Mouse (Mus musculus) thymus, postnatal 10 days (tissue): ENCODE measurements around the gene Cnot10.

Experiments used
- DNase-seq, 2 experiments: peaks; one replicate each; pipeline ENCODE4 v3.0.0; 2021; ENCODE audit warnings: low spot score in 2 of 2

The Cnot10 gene

GRCm38 (mm10) chr9:114649371-114649770, 9.4 kb upstream of the Cnot10 start:
- DNase-seq, result no peak

- DNase-seq, result peak in 1 of 2 experiments; percentile 17
These were observed 8.5 kb upstream of the Cnot10 start for GRCm38 (mm10) chr9:114648472-114648871.

GRCm38 (mm10) chr9:114647506-114648432, 7.8 kb upstream of the Cnot10 start:
- DNase-seq, result no peak

GRCm38 (mm10) chr9:114646556-114647505, 6.8 kb upstream of the Cnot10 start:
- DNase-seq, result no peak

- DNase-seq, result no peak
These were observed 717 bp downstream of the Cnot10 start for GRCm38 (mm10) chr9:114639186-114639748.

GRCm38 (mm10) chr9:114636751-114637150, 3.2 kb downstream of the Cnot10 start:
- DNase-seq, result no peak

GRCm38 (mm10) chr9:114636150-114636549, 3.8 kb downstream of the Cnot10 start:
- DNase-seq, result no peak

GRCm38 (mm10) chr9:114632331-114632730, 7.7 kb downstream of the Cnot10 start:
- no peak for DNase-seq

- DNase-seq, result no peak
These were observed 13.3 kb downstream of the Cnot10 start for GRCm38 (mm10) chr9:114626726-114627125.

- DNase-seq, result no peak
These were observed 15.8 kb downstream of the Cnot10 start for GRCm38 (mm10) chr9:114624178-114624577.

- DNase-seq, result no peak
These were observed 18.8 kb downstream of the Cnot10 start for GRCm38 (mm10) chr9:114621149-114621548.

- peak; percentile 46 to 48 for DNase-seq
These were observed 25.6 kb downstream of the Cnot10 start for GRCm38 (mm10) chr9:114614176-114614953.

- DNase-seq, result peak; percentile 61 to 64
These were observed 27.0 kb downstream of the Cnot10 start for GRCm38 (mm10) chr9:114613026-114613425.

- DNase-seq, result no peak
These were observed 27.4 kb downstream of the Cnot10 start for GRCm38 (mm10) chr9:114612566-114612965.

- DNase-seq, result no peak
These were observed 29.7 kb downstream of the Cnot10 start for GRCm38 (mm10) chr9:114610266-114610665.

GRCm38 (mm10) chr9:114603876-114604540, 36.0 kb downstream of the Cnot10 start:
- no peak for DNase-seq

GRCm38 (mm10) chr9:114601096-114601495, 38.9 kb downstream of the Cnot10 start:
- no peak for DNase-seq

GRCm38 (mm10) chr9:114585017-114585345, 55.0 kb downstream of the Cnot10 start:
- no peak for DNase-seq

GRCm38 (mm10) chr9:114584183-114585016, 55.6 kb downstream of the Cnot10 start:
- no peak for DNase-seq

- DNase-seq, result peak in 1 of 2 experiments; percentile 49
These were observed 56.2 kb downstream of the Cnot10 start for GRCm38 (mm10) chr9:114583812-114584182.
